Mouse (Mus musculus) monocyte, adult 5-6 weeks (primary cell): ENCODE measurements around the gene Pim3. TPM values are rescaled to one million over a fixed set of nuclear protein-coding genes. Genes with fewer than 3 reads are reported as not detected.

Experiments
- ATAC-seq: fragments of 153-309, 156-312 bp; replicated peaks from 2 replicates; pipeline ENCODE4 v1.8.0; 2017; ENCODE audit warnings: mild to moderate bottlenecking; ENCODE audit not compliant: low TSS enrichment, insufficient number of reproducible peaks, severe bottlenecking, poor library complexity, low FRiP score
- total RNA-seq: library from RNA; stranded (forward); fragments of 200-1000, 200-491, 200-594 nt; gene quantifications from 3 replicates; pipeline ENCODE4 v1.2.3, GENCODE M21; 2017

Pim3 gene
- total RNA-seq, 1 experiment from 2014 or later, result 42.4 TPM

DNA sequence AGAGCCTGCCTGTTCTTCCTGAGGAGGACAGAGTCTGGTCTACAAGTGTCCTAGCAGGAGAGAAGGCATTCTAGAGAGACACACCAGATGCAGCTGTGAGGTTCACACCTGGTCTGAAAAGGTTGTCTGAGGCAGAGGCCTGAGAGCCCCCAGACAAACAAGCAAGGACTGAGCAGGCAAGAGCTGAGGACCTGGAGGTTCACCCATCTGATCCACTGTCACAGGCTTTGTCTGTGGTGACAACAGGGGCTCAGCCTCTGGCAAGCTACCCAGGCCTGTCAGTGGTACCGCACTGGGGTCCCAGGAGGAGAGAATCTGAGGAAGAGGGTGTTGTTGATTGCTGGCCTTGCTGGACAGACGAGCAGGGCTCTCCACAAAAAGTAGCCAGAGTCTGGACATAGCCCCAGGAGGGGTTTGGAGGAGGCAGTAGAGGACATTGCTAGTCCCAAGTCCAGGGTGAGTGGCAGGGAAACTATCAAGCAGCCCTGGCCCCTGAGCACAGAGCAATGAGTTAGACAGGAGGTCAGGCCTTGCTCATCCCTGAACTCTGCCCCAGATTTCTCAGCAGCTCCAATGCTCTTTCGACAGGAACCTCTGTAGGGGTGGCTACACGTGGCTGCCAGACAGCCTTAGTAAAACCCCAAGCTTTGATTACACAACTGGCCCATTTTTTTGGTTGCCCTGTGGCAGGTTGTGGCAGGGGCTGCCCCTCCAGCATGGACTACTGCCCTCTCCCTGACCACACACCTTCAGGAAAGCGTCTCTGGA, 8.6 kb downstream of the Pim3 start:
- ATAC-seq, result no peak

DNA sequence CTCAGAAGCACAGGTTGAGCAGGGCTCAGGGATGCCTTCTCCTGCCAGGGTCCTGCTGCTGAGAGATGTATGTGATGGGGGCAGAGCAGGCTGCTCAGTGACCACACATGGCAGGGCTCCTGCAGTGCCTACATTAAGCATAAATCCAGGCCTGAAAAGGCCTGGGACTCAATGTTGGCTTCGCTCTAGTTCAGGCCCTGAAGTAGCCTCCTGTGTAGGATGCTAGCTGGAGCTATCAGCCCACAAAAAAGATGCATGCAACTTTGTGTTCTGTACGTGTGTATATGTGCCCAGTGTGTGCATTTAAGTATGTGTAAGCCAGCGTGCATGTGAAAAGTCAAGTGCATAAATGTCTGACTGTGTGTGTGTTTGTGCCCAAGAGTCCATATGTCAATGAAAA, 12.1 kb downstream of the Pim3 start:
- ATAC-seq, result no peak

- no peak for ATAC-seq
Observed at GRCm38 (mm10) chr15:88874477-88874876, 12.5 kb downstream of the Pim3 start.

GRCm38 (mm10) chr15:88875625-88876081, 13.7 kb downstream of the Pim3 start:
- no peak for ATAC-seq

DNA sequence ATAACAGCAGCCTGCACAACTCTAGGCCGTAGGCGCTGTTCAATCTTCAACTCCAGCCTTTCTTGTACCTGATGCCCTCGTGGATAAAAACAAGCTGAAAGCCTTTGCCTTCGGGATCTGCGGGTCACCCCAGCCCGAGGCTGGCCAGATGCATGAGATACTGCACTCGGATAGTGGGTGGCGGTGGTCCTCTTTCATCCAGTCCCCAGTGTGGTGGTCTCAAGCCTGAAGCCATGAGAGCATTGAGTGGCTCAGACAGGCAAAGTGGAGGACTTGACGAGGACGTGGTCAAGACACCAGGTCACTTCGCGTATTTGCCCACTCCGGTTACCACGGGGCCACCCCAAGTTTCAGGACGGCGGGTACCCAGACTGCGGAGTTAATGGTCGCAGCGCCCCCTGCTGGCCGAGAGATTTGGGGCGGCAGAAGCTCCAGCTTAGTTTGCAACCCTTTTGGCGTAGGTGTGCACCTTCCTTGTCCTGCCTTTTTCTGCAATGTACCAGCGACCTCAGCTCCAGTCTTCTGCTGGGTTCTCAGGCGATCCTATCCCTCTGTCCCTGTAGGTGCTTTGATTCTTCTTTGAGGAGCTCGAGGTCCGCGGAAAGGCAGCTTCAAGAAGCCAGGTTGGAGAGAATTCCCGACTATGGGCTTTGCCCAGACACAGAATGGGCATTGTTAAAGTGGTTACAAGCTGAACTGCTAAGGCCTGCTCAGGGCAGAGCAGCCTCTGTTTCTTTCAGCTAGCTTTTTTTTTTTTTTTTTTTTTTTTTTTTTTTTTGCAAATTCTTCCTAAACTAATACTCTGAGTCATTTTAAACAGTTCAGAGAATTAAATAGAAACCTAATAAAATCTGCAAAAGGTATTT, 14.4 kb downstream of the Pim3 start:
- peak; percentile 76 for ATAC-seq

DNA sequence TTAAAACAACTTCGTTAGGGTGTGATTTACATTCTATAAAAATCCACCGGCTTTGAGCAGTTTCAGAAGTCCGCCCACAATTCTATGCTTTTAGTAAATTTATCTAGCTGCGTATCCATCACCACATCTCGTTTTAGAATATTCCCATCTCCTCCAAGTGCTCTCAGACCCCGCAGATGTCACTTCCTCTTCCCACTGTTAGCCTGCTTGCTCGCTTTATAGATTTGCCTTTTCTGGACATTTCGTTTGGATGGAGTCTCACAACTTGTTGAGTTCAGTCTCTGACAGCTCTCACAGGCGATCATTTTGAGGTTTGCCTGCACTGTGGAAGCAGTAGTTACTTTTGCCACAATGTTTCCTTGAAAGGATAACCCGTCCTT, 15.0 kb downstream of the Pim3 start:
- no peak for ATAC-seq

DNA sequence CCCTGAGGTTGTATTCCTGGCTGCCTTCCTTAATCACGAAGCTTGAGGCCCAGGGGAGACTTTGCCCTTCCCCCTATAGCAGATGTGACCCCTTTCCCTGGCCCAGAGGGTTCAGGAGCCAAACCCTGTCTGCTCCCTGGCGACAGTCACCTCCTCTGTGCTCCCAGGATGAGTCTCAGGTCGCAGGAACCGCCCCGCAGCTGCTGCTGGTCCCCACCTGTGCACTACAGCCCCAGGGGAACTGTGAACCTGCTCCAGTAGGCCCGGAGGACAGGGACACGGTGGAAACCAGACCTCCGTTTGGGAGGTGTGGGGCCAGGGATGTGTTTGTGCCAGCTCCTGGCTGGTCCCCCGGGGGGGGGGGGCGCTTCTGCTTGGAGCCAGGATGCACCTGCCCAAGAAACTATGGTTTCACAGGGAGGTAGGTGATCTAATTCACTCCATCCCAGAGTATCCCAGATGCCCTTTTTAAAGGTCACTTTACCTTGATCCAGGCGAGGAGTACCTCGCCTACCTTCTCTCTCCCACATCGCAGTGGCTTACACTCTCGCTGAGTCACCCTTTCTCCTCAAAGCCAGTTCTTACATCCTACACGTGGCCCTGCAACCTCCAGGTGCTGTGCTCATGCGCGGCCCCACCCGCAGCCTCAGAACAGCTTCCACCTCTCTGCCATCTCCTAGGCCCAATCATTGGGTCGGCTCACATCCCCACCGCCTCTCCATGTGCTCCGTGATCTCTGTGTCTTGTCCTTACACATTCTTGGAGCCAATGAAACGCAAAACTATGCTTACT, 19.5 kb downstream of the Pim3 start:
- ATAC-seq, result no peak

DNA sequence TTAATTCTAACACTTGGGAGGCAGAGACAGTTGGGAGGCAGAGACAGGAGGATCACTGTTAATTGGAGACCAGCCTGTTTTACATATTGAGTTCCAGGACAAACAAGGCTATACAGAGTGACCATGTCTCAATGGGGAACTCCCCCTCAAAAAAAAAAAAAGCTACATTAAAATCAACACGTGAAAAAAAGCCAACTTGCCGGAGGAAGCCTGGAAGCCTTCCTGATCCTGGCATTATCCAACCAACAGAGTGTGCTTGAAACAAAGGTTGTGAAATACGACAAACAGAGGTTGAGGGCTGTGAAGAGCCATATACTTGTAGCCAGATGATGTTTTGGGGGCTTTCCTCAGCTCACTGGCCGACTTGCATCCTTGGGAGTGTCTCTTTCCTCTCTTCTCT, 20.9 kb downstream of the Pim3 start:
- no peak for ATAC-seq

- ATAC-seq, result no peak
Observed at GRCm38 (mm10) chr15:88883342-88883741, 21.4 kb downstream of the Pim3 start.

GRCm38 (mm10) chr15:88885376-88885775, 23.4 kb downstream of the Pim3 start:
- no peak for ATAC-seq

DNA sequence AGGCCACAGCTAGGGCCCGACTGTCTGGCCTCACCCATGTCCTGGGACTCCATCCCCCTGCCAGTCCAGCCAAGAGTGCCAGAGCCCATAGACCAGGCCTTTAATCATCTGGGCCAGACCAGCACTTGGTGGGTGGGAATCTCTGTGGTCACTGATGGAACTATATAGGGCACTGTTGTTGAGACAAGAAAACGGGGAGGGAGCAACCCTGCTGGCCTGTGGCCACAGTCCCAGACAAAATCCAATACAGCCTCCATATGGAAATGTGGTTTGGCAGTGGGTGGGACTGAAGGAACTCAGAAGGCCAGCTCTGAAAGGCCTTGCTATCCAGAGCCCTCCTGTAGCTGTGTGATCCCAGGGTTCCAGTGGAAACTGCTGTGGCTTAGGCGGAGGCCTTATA, 27.0 kb downstream of the Pim3 start:
- no peak for ATAC-seq

DNA sequence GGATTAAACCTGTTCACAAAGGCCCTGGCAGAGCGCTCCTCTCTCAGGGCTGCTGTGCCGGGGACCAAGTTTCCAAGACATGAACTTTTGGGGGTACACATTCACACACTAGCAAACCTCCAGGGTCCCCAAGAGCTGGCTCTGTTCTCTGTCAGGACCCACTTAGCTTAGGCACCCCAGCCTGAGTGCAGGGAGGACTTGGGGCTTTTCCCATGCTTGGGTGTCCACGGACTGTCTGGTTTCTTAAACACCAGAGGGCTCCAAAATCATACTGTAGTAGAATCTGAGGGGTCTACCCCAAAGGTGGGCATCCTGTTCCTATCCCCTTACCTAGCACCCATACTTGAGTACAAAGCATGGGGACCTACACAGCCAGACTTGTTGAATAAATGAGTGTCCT, 28.0 kb downstream of the Pim3 start:
- ATAC-seq, result no peak

GRCm38 (mm10) chr15:88890751-88891675, 29.0 kb downstream of the Pim3 start:
- peak; percentile 70 for ATAC-seq

DNA sequence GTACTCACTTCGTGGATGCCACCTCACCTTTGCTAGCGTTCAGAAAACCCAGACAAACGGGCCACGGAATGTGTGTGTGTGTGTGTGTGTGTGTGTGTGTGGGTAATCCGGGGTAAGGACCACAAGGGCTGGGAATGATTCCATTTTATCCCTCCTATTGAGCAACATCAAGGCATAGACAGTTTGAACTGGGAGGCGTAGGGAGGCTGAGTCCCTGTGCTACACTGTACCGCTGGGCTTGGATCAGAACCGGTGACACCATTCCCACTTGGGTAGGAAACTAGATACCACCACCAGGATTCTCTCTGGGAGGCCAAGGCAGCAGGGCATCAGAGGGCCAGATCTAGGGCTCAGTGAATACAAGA, 29.7 kb downstream of the Pim3 start:
- no peak for ATAC-seq

GRCm38 (mm10) chr15:88892252-88892651, 30.3 kb downstream of the Pim3 start:
- ATAC-seq, result no peak

GRCm38 (mm10) chr15:88892876-88893275, 30.9 kb downstream of the Pim3 start:
- no peak for ATAC-seq

DNA sequence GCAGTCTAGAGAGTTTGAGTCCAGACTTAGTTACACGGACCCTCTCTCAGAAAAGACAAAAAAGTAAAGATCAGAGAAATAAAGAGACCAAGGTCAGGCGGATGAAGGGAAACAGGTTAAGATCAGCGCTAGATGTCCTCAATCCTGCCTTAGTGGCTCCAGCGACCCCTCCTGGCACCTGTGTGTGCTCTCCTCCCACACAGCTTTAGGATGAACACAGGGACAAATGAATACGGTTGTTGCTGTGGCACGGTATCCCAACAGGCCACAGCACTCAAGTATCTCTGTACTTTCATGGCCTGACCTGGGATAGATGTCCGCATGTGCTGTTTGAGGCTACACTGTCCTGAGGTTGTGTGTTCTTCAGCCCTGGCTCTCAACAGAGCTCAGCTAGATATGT, 33.1 kb downstream of the Pim3 start:
- no peak for ATAC-seq

GRCm38 (mm10) chr15:88895891-88896290, 33.9 kb downstream of the Pim3 start:
- ATAC-seq, result no peak
